Mouse (Mus musculus): ENCODE measurements around the gene Swt1.
"Not testable (repeated sequence)": the region's sequence is repeated elsewhere in the genome, so short reads cannot be mapped to it uniquely, and the experiment has no call there.

Gene Swt1

GRCm38 (mm10) chr1:151428263-151429221, at the start of gene Swt1, which contains the start of gene Trmt1l:
Gene Swt1, minus strand, starts transcription at chr1:151428455.
Gene Trmt1l, plus strand, starts transcription at chr1:151428542.
- in situ Hi-C loops (cut with MboI; ENCODE audit: low pct_unique_long_range_greater_than_20kb in 1 of 2, low sequenced_read_pairs in 2 of 2, unreplicated experiment in 1 of 2): no loop called here

- in situ Hi-C loops (cut with MboI; ENCODE audit: low pct_unique_long_range_greater_than_20kb in 1 of 2, low sequenced_read_pairs in 2 of 2, unreplicated experiment in 1 of 2): not testable (repeated sequence)
These were observed 44.1 kb upstream of the Swt1 start for GRCm38 (mm10) chr1:151472386-151472785.

GRCm38 (mm10) chr1:151471429-151471828, 43.2 kb upstream of the Swt1 start:
- in situ Hi-C loops (cut with MboI; ENCODE audit: low pct_unique_long_range_greater_than_20kb in 1 of 2, low sequenced_read_pairs in 2 of 2, unreplicated experiment in 1 of 2): no loop called here

- in situ Hi-C loops (cut with MboI; ENCODE audit: low pct_unique_long_range_greater_than_20kb in 1 of 2, low sequenced_read_pairs in 2 of 2, unreplicated experiment in 1 of 2): no loop called here
These were observed 38.3 kb upstream of the Swt1 start for GRCm38 (mm10) chr1:151466571-151466970.

GRCm38 (mm10) chr1:151464914-151465313, 36.7 kb upstream of the Swt1 start:
- in situ Hi-C loops (cut with MboI; ENCODE audit: low pct_unique_long_range_greater_than_20kb in 1 of 2, low sequenced_read_pairs in 2 of 2, unreplicated experiment in 1 of 2): no loop called here

- in situ Hi-C loops (cut with MboI; ENCODE audit: low pct_unique_long_range_greater_than_20kb in 1 of 2, low sequenced_read_pairs in 2 of 2, unreplicated experiment in 1 of 2): no loop called here
These were observed 33.0 kb upstream of the Swt1 start for GRCm38 (mm10) chr1:151461265-151461664.

- in situ Hi-C loops (cut with MboI; ENCODE audit: low pct_unique_long_range_greater_than_20kb in 1 of 2, low sequenced_read_pairs in 2 of 2, unreplicated experiment in 1 of 2): no loop called here
These were observed 28.8 kb upstream of the Swt1 start for GRCm38 (mm10) chr1:151457087-151457486.

- in situ Hi-C loops (cut with MboI; ENCODE audit: low pct_unique_long_range_greater_than_20kb in 1 of 2, low sequenced_read_pairs in 2 of 2, unreplicated experiment in 1 of 2): no loop called here
These were observed 23.7 kb upstream of the Swt1 start for GRCm38 (mm10) chr1:151451946-151452345.

- in situ Hi-C loops (cut with MboI; ENCODE audit: low pct_unique_long_range_greater_than_20kb in 1 of 2, low sequenced_read_pairs in 2 of 2, unreplicated experiment in 1 of 2): no loop called here
These were observed 22.6 kb upstream of the Swt1 start for GRCm38 (mm10) chr1:151450851-151451250.

- in situ Hi-C loops (cut with MboI; ENCODE audit: low pct_unique_long_range_greater_than_20kb in 1 of 2, low sequenced_read_pairs in 2 of 2, unreplicated experiment in 1 of 2): loop anchor here in 1 of 2 experiments (10.0 kb wide), 1 partner anchor 255 kb away; no protein-coding TSS in a partner anchor
These were observed 21.6 kb upstream of the Swt1 start for GRCm38 (mm10) chr1:151449866-151450265.

- in situ Hi-C loops (cut with MboI; ENCODE audit: low pct_unique_long_range_greater_than_20kb in 1 of 2, low sequenced_read_pairs in 2 of 2, unreplicated experiment in 1 of 2): no loop called here
These were observed 7.2 kb upstream of the Swt1 start for GRCm38 (mm10) chr1:151435431-151435830.

- in situ Hi-C loops (cut with MboI; ENCODE audit: low pct_unique_long_range_greater_than_20kb in 1 of 2, low sequenced_read_pairs in 2 of 2, unreplicated experiment in 1 of 2): no loop called here
These were observed 1.1 kb upstream of the Swt1 start for GRCm38 (mm10) chr1:151429316-151429715.

GRCm38 (mm10) chr1:151427888-151428262, 380 bp downstream of the Swt1 start:
- in situ Hi-C loops (cut with MboI; ENCODE audit: low pct_unique_long_range_greater_than_20kb in 1 of 2, low sequenced_read_pairs in 2 of 2, unreplicated experiment in 1 of 2): no loop called here

- in situ Hi-C loops (cut with MboI; ENCODE audit: low pct_unique_long_range_greater_than_20kb in 1 of 2, low sequenced_read_pairs in 2 of 2, unreplicated experiment in 1 of 2): no loop called here
These were observed 1.2 kb downstream of the Swt1 start for GRCm38 (mm10) chr1:151426947-151427600.

GRCm38 (mm10) chr1:151422178-151422577, 6.1 kb downstream of the Swt1 start:
- in situ Hi-C loops (cut with MboI; ENCODE audit: low pct_unique_long_range_greater_than_20kb in 1 of 2, low sequenced_read_pairs in 2 of 2, unreplicated experiment in 1 of 2): loop anchor here in 1 of 2 experiments (25.0 kb wide), 1 partner anchor 1010 kb away; no protein-coding TSS in a partner anchor

GRCm38 (mm10) chr1:151409827-151410226, 18.4 kb downstream of the Swt1 start:
- in situ Hi-C loops (cut with MboI; ENCODE audit: low pct_unique_long_range_greater_than_20kb in 1 of 2, low sequenced_read_pairs in 2 of 2, unreplicated experiment in 1 of 2): loop anchor here in 1 of 2 experiments (25.0 kb wide), 1 partner anchor 998 kb away; no protein-coding TSS in a partner anchor

- in situ Hi-C loops (cut with MboI; ENCODE audit: low pct_unique_long_range_greater_than_20kb in 1 of 2, low sequenced_read_pairs in 2 of 2, unreplicated experiment in 1 of 2): no loop called here
These were observed 38.2 kb downstream of the Swt1 start for GRCm38 (mm10) chr1:151390029-151390428.

GRCm38 (mm10) chr1:151377353-151377752, 50.9 kb downstream of the Swt1 start:
- in situ Hi-C loops (cut with MboI; ENCODE audit: low pct_unique_long_range_greater_than_20kb in 1 of 2, low sequenced_read_pairs in 2 of 2, unreplicated experiment in 1 of 2): no loop called here

- in situ Hi-C loops (cut with MboI; ENCODE audit: low pct_unique_long_range_greater_than_20kb in 1 of 2, low sequenced_read_pairs in 2 of 2, unreplicated experiment in 1 of 2): loop anchor here (25.0 kb wide), 1 partner anchor 936 kb away; no protein-coding TSS in a partner anchor
These were observed 55.4 kb downstream of the Swt1 start for GRCm38 (mm10) chr1:151372823-151373222.
